Mouse (Mus musculus): ENCODE measurements around the gene Mier2. TPM values are rescaled to one million over a fixed set of nuclear protein-coding genes. Genes with fewer than 3 reads are reported as not detected.

Mier2 gene
- total and polyA plus RNA-seq, 3 experiments: 12.7 to 31.8 (median 12.9) TPM

DNA sequence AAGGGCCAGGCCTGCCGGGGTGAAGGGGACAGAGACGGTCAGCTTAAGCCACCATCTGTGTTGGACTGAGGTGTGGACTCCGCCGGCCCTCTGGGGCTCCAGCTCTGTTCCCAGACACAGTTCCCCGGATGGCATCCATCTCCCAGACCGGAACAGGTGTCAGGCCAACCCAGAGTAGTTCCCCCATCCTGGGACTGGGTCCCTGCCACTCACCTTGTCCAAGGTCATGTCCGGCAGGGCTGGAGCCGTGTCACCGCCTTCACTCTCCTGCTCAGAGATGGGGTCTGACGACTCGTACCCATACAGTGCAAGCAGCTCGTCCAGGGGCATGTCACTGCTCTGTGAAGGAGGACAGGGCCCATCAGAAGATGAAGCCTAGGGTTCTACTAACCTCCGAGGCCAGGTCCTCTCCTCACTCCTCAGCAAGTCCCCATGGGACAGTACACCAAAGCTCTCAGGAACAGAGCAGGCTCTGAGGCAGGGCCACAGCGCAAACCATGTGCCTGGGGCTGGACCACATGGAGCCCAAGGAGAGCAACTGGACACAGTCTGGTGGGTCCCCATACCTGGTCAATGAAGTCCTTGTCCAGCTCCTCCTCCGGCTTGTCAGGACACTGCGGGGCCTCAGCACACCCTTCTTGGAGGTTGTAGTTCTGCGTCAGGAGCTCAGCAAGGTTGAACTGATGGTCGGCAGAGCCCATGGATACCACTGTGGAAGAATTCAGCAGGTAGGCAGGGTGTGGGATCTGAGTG lies 5.9 kb downstream of the Mier2 start:
- no peaks in the 10 kb centered on the region for H3K36me3 ChIP-seq (ENCODE audit: control insufficient read depth, insufficient read depth, low read length)
- intact Hi-C loops (cut with DNase I): no loop called here
- H3K27ac ChIP-seq: no peak overlapping the region
- TF ChIP-seq POLR2A (IDR thresholded peaks at IDR 0.05; ENCODE audit: insufficient read depth, low read depth, low read length) (no peak), EP300 (IDR thresholded peaks at IDR 0.05; ENCODE audit: insufficient read depth, low read depth, low read length) (no peak), CTCF (IDR thresholded peaks at IDR 0.05) (no peak)
- WGBS: 92% methylated on average over 18 of the region's 18 CpGs
- peak in 1 of 2 experiments; percentile 13 for DNase-seq
- no peak overlapping the region for H3K9ac ChIP-seq (ENCODE audit: low read depth, low read length)
- H3K4me1 ChIP-seq (ENCODE audit: control insufficient read depth, insufficient read depth, low read length): no peaks in the 10 kb centered on the region; the same call in 1 of the 2 replicates
- H3K27me3 ChIP-seq (ENCODE audit: control insufficient read depth, insufficient read depth, low read length): no peaks in the 10 kb centered on the region
- no peaks in the 10 kb centered on the region for H3K79me2 ChIP-seq (replicated peaks; ENCODE audit: control insufficient read depth, insufficient read depth, low read length)
- H3K4me3 ChIP-seq: no peak overlapping the region

DNA sequence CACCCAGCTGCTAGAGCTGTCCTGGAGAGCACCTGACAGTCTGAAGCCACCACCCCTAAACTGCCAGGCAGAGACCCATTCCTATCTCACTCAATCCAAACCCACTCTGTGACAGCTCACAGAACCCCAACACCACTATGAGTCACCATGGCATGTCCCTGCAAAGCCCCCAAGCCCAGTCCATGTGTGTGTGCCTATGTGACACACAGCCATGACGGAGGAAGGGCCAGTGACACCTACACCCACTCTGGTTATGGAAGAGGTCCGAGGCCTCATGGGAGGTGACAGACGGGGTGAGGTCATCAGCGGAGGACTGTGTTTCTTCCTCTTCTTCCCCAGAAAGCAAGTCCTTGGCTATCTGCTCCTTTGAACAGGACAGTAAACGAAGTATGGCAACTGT lies 6.5 kb downstream of the Mier2 start:
- H3K36me3 ChIP-seq (ENCODE audit: control insufficient read depth, insufficient read depth, low read length): no peaks in the 10 kb centered on the region
- WGBS: 96% methylated on average over 5 of the region's 5 CpGs

DNA sequence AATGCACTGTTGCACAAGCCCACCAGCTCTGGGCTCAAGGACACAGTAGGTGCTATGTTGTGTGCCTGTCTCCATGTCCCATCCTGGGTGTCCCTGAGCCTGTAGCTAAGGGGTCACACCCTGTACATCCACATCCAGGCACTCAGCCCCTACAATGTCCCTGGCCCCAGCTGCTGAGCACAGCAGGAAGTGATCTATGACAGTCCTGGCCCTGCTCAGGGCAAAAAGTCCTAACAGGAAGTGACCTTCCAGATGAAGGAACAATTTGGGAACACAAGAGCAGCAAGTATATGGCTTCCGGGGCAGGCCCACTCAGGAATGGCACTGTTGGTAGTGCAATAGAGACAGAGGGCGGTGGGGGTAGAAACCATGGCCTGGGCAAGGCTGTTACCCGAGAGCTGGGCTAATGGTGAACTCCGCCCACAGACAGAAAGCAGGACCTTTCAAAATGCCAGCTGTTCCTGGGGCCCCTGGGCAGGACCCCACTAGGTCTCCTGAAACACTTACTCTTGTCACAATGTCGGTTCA lies 7.8 kb downstream of the Mier2 start:
- H3K4me1 ChIP-seq (ENCODE audit: control insufficient read depth, insufficient read depth, low read length): no peaks in the 10 kb centered on the region
- no peaks in the 10 kb centered on the region for H3K36me3 ChIP-seq (ENCODE audit: control insufficient read depth, insufficient read depth, low read length)
- intact Hi-C loops (cut with DNase I): no loop called here
- WGBS: 70% methylated on average over 5 of the region's 5 CpGs
- H3K79me2 ChIP-seq (replicated peaks; ENCODE audit: control insufficient read depth, insufficient read depth, low read length): no peaks in the 10 kb centered on the region
- peak in 1 of 2 experiments; percentile 14 for DNase-seq
- no peak overlapping the region for H3K27ac ChIP-seq
- no peaks in the 10 kb centered on the region for H3K27me3 ChIP-seq (ENCODE audit: control insufficient read depth, insufficient read depth, low read length)
- no peak overlapping the region for H3K9ac ChIP-seq (ENCODE audit: low read depth, low read length)
- TF ChIP-seq CTCF (IDR thresholded peaks at IDR 0.05): no peak
- TF ChIP-seq POLR2A (IDR thresholded peaks at IDR 0.05; ENCODE audit: insufficient read depth, low read depth, low read length): no peak
- no peak for TF ChIP-seq EP300 (IDR thresholded peaks at IDR 0.05; ENCODE audit: insufficient read depth, low read depth, low read length)
- H3K4me3 ChIP-seq: no peak overlapping the region

More for the DNA sequence above, 6.5 kb downstream of the Mier2 start:
- Histone ChIP-seq H3K79me2 (replicated peaks; ENCODE audit: control insufficient read depth, insufficient read depth, low read length) (no peaks in the 10 kb centered on the region), H3K4me3 (no peak overlapping the region), H3K4me1 (ENCODE audit: control insufficient read depth, insufficient read depth, low read length) (no peaks in the 10 kb centered on the region; the same call in 1 of the 2 replicates), H3K27ac (no peak overlapping the region), H3K27me3 (ENCODE audit: control insufficient read depth, insufficient read depth, low read length) (no peaks in the 10 kb centered on the region), H3K9ac (ENCODE audit: low read depth, low read length) (no peak overlapping the region)
- peak in 1 of 2 experiments; percentile 1 for DNase-seq
- intact Hi-C loops (cut with DNase I): no loop called here
- TF ChIP-seq CTCF (IDR thresholded peaks at IDR 0.05): no peak
- TF ChIP-seq POLR2A (IDR thresholded peaks at IDR 0.05; ENCODE audit: insufficient read depth, low read depth, low read length): no peak
- TF ChIP-seq EP300 (IDR thresholded peaks at IDR 0.05; ENCODE audit: insufficient read depth, low read depth, low read length): no peak

DNA sequence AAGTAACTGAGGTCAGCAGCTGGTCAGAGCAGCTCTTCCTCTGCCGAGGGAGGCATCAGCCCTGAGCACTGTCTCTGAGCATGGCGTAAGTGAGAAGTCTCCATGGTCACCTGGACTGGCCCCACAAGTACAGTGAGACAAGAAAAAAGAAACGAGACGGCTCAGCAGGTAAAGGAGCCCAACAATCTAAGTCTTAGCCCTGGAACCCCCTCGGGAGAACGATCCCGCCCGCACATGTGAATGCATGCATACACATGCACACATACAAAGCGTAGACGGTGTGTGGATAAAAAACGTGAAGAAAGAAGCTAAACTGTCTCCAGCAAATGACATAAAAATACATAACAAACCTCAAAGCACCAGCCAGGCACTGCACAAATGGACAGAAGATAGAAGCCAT lies 8.5 kb downstream of the Mier2 start:
- no peaks in the 10 kb centered on the region for H3K27me3 ChIP-seq (ENCODE audit: control insufficient read depth, insufficient read depth, low read length)
- no peak overlapping the region for H3K9ac ChIP-seq (ENCODE audit: low read depth, low read length)
- no peaks in the 10 kb centered on the region for H3K36me3 ChIP-seq (ENCODE audit: control insufficient read depth, insufficient read depth, low read length)
- 94% methylated on average over 11 of the region's 11 CpGs for WGBS
- H3K4me3 ChIP-seq: no peak overlapping the region
- no peaks in the 10 kb centered on the region for H3K79me2 ChIP-seq (replicated peaks; ENCODE audit: control insufficient read depth, insufficient read depth, low read length)
- TF ChIP-seq CTCF (IDR thresholded peaks at IDR 0.05) (no peak), POLR2A (IDR thresholded peaks at IDR 0.05; ENCODE audit: insufficient read depth, low read depth, low read length) (no peak), EP300 (IDR thresholded peaks at IDR 0.05; ENCODE audit: insufficient read depth, low read depth, low read length) (no peak)
- intact Hi-C loops (cut with DNase I): no loop called here
- H3K27ac ChIP-seq: no peak overlapping the region
- no peaks in the 10 kb centered on the region for H3K4me1 ChIP-seq (ENCODE audit: control insufficient read depth, insufficient read depth, low read length)
- peak in 1 of 2 experiments; percentile 9 for DNase-seq

DNA sequence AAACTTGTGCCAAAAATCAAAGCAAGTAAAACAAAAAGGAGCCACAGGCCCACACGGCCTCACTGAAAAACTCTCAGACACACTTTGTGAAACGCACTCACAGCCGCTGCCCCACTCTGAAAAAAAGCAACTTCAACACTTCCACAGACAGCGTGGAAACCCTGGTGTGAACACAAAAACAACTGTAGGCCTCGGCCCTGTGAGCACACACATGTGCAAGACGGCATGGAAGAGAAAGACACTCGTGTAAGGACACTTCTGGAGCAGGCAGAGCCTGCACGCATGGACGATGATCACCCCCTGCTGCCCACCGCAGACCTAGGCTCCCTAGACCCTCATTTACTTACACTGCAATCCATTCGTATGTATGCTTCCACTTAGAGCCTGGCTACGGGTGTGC lies 9.1 kb downstream of the Mier2 start:
- no peaks in the 10 kb centered on the region for H3K36me3 ChIP-seq (ENCODE audit: control insufficient read depth, insufficient read depth, low read length)
- no peak overlapping the region for H3K4me3 ChIP-seq
- no peak overlapping the region for H3K27ac ChIP-seq
- intact Hi-C loops (cut with DNase I): no loop called here
- no peaks in the 10 kb centered on the region for H3K27me3 ChIP-seq (ENCODE audit: control insufficient read depth, insufficient read depth, low read length)
- H3K9ac ChIP-seq (ENCODE audit: low read depth, low read length): no peak overlapping the region
- no peaks in the 10 kb centered on the region for H3K79me2 ChIP-seq (replicated peaks; ENCODE audit: control insufficient read depth, insufficient read depth, low read length)
- TF ChIP-seq EP300 (IDR thresholded peaks at IDR 0.05; ENCODE audit: insufficient read depth, low read depth, low read length) (no peak), POLR2A (IDR thresholded peaks at IDR 0.05; ENCODE audit: insufficient read depth, low read depth, low read length) (no peak), CTCF (IDR thresholded peaks at IDR 0.05) (no peak)
- H3K4me1 ChIP-seq (ENCODE audit: control insufficient read depth, insufficient read depth, low read length): no peaks in the 10 kb centered on the region
- WGBS: 93% methylated on average over 12 of the region's 12 CpGs
- peak; percentile 0 to 1 for DNase-seq

DNA sequence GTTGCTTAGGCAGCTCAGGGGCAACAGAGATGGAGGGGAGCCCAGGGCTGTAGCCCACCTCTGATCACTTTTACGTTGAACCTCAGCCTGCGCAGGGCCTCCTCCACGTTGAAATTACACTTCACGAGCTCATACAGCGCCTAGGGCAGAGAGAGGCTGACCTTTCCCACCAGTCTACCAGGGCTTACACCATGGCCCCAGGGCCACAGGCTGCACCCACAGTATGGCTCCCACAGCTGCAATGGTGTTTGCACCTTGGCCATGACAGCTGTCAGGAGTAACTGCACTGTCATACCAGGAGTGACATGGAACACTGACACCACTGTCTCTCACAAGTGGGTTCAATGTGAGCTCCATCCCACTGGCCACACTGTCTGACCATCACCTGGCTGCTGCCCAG lies 10.4 kb downstream of the Mier2 start:
- Histone ChIP-seq H3K79me2 (replicated peaks; ENCODE audit: control insufficient read depth, insufficient read depth, low read length) (no peaks in the 10 kb centered on the region), H3K9ac (ENCODE audit: low read depth, low read length) (no peak overlapping the region), H3K4me3 (no peak overlapping the region), H3K36me3 (ENCODE audit: control insufficient read depth, insufficient read depth, low read length) (no peaks in the 10 kb centered on the region), H3K27ac (no peak overlapping the region), H3K4me1 (ENCODE audit: control insufficient read depth, insufficient read depth, low read length) (no peaks in the 10 kb centered on the region), H3K27me3 (ENCODE audit: control insufficient read depth, insufficient read depth, low read length) (no peaks in the 10 kb centered on the region)
- 94% methylated on average over 5 of the region's 5 CpGs for WGBS
- intact Hi-C loops (cut with DNase I): no loop called here
- DNase-seq: peak in 1 of 2 experiments; percentile 12
- TF ChIP-seq EP300 (IDR thresholded peaks at IDR 0.05; ENCODE audit: insufficient read depth, low read depth, low read length) (no peak), POLR2A (IDR thresholded peaks at IDR 0.05; ENCODE audit: insufficient read depth, low read depth, low read length) (no peak), CTCF (IDR thresholded peaks at IDR 0.05) (no peak)
